Mouse (Mus musculus) natural killer cell, adult 2 months (primary cell): Measurements from ENCODE around the gene Clca3a1.
"Not testable (repeated sequence)": the region's sequence is repeated elsewhere in the genome, so short reads cannot be mapped to it uniquely, and the experiment has no call there.

ENCODE experiments used
- DNase-seq, 2 experiments: peaks; one replicate each; pipeline ENCODE4 v3.0.0; 2022; ENCODE audit warnings: low spot score in 2 of 2

Gene Clca3a1

GRCm38 (mm10) chr3:144760592-144761309, at the start of gene Clca3a1:
Gene Clca3a1 (minus strand): TSS chr3:144760977.
- DNase-seq = no peak

- not testable (repeated sequence) for DNase-seq
Observed at GRCm38 (mm10) chr3:144808153-144808925, 47.6 kb upstream of the Clca3a1 start.

GRCm38 (mm10) chr3:144806626-144807025, 45.8 kb upstream of the Clca3a1 start:
- DNase-seq = not testable (repeated sequence)

GRCm38 (mm10) chr3:144801861-144802260, 41.1 kb upstream of the Clca3a1 start:
- no peak for DNase-seq

- no peak for DNase-seq
Observed at GRCm38 (mm10) chr3:144785181-144786148, 24.7 kb upstream of the Clca3a1 start.

DNA sequence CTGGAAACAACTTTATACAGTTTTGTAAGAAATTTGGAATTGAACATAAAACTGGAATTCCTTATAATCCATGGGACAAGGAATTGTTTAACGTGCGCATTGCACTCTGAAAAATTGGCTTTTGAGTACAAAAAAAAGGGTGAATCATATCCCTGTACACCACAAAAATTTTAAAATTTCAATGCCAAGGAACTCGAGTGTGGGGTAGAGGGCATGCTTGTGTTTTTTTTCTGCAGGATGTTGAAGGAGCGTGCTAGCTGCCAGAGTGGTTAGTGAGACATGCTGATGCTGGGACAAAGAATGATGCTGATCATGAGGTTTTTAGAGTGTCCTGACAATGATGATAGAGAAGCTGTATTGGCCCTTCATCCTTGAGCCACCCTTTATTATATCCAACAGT, 4.4 kb upstream of the Clca3a1 start:
- no peak for DNase-seq

- DNase-seq = no peak
Observed at GRCm38 (mm10) chr3:144761454-144761853, 677 bp upstream of the Clca3a1 start.

DNA sequence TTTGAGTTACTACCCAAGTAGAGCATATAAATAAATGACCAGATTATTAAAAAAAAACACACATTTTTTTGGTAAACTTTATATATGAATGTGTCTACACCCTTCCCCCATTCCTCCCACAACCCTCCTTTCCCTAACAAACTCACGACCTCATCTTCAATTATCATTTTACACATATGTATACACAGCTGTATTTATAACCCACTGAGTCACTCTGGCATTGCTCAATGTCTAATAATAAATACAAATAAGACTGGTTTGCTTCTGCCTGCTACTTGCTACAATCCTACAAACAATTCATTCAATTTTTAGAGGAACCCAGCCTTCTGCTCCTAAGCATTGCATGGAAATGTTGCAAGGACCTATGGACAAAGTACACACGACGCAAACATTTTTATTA, 1.1 kb downstream of the Clca3a1 start:
- no peak for DNase-seq

DNA sequence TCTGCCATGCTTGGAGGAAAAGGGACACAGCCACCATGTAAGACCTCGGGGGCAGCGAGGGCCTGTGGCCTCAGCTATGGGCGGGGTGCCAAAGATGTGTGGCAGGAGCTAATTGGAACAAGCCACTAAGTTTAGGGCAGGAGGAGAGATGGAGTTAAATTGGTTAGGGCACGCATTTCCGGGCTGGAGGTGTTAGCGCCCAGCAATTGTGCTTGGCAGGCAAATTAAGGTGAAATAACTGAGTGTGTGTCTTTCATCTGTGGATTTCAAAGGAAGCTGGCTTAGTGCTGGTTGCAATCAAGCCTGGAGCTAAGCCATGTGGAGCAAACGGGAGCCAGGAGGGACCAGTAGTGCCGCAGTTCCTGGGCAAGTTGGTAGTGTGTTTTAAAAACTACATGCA, 4.7 kb downstream of the Clca3a1 start:
- DNase-seq = not testable (repeated sequence)

GRCm38 (mm10) chr3:144753120-144753519, 7.7 kb downstream of the Clca3a1 start:
- peak in 1 of 2 experiments; percentile 8 for DNase-seq

GRCm38 (mm10) chr3:144749062-144749963, 11.5 kb downstream of the Clca3a1 start:
- DNase-seq = not testable (repeated sequence)

GRCm38 (mm10) chr3:144747706-144748105, 13.1 kb downstream of the Clca3a1 start:
- DNase-seq = not testable (repeated sequence)

- not testable (repeated sequence) for DNase-seq
Observed at GRCm38 (mm10) chr3:144738396-144738795, 22.4 kb downstream of the Clca3a1 start.

DNA sequence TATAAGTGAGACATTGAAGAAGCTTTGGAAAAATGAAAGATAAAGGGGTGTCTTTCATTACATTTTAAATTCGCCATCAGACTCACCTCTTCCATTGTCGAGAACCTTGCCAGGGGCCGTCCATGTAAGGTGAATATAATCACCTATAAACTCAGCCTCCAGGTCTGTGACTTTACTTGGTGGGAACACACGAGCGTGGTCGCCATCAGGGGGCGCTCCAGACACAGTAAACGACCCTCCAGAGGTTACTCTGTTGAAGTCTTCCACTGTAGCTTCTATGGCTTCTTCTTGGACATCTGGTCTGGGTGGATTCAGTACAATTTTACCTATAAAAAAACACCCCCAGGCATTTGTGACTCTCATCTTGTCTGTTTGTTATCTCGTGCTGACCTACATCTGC, 23.9 kb downstream of the Clca3a1 start:
- DNase-seq = no peak

GRCm38 (mm10) chr3:144723455-144723854, 37.3 kb downstream of the Clca3a1 start:
- peak; percentile 12 to 26 for DNase-seq

- not testable (repeated sequence) for DNase-seq
Observed at GRCm38 (mm10) chr3:144722566-144722965, 38.2 kb downstream of the Clca3a1 start.

DNA sequence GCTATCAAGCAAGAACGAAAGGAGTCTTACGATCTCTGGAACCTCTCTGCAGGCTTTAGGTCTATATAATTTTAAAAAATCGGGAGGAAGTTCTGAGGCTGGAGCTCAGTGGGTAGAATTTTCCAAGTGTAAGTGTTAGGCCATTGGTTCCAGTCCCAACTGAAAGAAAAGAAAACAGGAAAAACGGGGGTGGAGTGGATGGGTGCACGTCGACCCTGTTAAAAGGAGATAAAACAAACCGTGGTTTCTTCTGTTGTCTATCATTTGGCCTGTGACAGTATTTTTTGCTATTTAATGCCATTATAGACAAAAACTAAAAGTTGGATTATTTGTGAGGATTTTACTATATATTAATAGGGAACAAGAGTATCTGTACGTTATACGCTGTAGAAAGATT, 38.9 kb downstream of the Clca3a1 start:
- DNase-seq = no peak

- no peak for DNase-seq
Observed at GRCm38 (mm10) chr3:144721077-144721859, 39.5 kb downstream of the Clca3a1 start.

DNA sequence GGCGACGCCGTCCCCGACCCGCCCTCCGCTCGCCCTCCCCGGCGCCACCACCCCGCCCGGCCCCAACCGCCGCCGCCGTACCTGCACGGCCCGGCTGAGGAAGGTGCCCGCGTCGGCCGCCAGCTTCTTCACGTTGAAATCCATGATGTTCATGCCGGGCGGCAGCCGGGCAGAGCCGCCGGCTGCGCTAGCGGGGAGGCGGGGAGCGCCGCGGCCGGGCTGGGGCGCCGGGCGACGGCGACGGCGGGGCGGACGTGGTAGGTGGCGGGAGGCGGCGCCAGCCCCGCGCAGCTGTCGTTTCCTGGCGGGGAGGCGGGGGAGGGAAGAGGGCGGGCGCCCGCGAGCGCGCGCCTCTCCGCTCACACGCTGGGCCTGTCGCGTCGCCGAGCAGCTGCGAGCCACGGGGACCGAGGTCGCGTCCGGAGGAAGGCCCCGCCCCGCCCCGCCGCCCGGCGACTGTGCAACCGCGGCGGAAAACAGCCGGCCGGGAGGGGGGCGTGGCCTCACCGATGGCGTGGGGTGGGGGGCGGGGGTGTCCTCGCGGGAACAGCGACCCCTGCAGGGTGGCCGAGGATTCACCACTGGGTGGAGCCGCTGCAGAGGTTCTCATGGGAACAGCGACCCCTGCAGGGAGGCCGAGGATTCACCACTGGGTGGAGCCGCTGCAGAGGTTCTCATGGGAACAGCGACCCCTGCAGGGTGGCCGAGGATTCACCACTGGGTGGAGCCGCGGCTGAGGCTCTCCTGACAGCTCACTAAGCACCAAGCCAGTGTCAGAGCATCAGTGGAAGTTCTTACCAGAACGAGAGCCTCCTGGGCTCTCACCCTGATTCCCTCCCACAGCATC, 40.7 kb downstream of the Clca3a1 start, which contains the start of gene Sh3glb1:
TSS of gene Sh3glb1 (minus strand) at position 435 of the 847 bp plus-strand sequence.
- DNase-seq = peak; percentile 98
